Mouse (Mus musculus): Measurements from ENCODE around the gene Prdm15. TPM values are rescaled to one million over a fixed set of nuclear protein-coding genes. Genes with fewer than 3 reads are reported as not detected.

The Prdm15 gene
- polyA plus RNA-seq, 1 experiment = 5.4 TPM

DNA sequence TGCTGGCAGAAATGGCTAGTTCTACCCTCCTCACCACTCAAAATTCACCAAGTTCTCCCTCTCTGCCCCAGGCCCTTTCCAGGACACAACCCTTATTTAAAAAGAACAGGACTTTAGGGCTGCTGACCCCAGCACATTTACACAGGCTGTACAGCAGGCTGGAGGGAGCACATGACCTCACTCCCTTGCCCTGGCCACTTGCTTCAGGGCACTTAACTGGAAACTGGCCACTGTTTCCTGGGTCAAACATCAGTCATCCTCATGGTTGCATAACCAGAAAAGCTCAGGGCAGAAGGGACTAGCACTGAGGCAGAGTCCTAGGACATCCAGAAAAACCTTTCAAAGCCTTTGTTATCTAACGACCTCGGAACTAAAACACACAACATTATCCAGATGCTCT, 93.4 kb downstream of the Prdm15 start:
- TF ChIP-seq POLR2AphosphoS2 (IDR thresholded peaks at IDR 0.05; ENCODE audit: insufficient read length, low read depth) = no peak
- TF ChIP-seq MAX (IDR thresholded peaks at IDR 0.05; ENCODE audit: low read depth) = no peak
- no peak for TF ChIP-seq MYOD1 (IDR thresholded peaks at IDR 0.05; ENCODE audit: control insufficient read depth in 1 of 3, insufficient read length in 2 of 3, low read depth in 2 of 3)
- TF ChIP-seq USF1 (IDR thresholded peaks at IDR 0.05; ENCODE audit: low read depth) = no peak
- TF ChIP-seq CEBPB (IDR thresholded peaks at IDR 0.05; ENCODE audit: insufficient read depth, poor library complexity, severe bottlenecking) = no peak
- no peak for TF ChIP-seq TCF3 (IDR thresholded peaks at IDR 0.05; ENCODE audit: insufficient read length, low read depth)
- Histone ChIP-seq H3K4me2 (ENCODE audit: low read depth) (no peak overlapping the region), H3ac (ENCODE audit: control insufficient read depth, insufficient read length) (no peak overlapping the region), H3K27me3 (ENCODE audit: control insufficient read depth, insufficient read depth, insufficient read length) (no peaks in the 10 kb centered on the region), H3K4me3 (no peak overlapping the region), H3K79me2 (ENCODE audit: control insufficient read depth, insufficient read depth) (no peaks in the 10 kb centered on the region), H3K36me3 (ENCODE audit: control insufficient read depth, insufficient read depth) (no peaks in the 10 kb centered on the region)

DNA sequence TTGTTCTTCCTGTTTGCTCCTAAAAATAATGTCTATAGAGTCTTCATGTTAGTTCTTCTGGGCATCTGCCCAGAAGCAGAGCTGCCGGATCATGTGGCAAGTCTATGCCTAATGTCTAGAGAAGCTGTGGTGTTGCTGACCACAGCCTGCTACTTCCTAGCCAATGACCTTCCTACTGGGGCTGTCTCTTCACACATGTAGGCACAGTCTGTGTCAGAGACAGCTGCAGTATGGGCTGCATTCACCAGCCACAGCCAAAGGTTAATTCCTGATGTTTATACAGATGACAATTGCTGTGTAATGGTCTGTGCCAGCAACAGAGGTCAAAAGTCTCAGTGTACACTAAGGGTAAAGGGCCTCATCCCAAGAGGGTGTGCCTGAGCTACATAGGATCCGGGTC, 95.2 kb downstream of the Prdm15 start:
- Histone ChIP-seq H3K4me3 (no peak overlapping the region), H3K4me2 (ENCODE audit: low read depth) (peak overlapping the region; percentile 25), H3K27me3 (ENCODE audit: control insufficient read depth, insufficient read depth, insufficient read length) (no peaks in the 10 kb centered on the region), H3ac (ENCODE audit: control insufficient read depth, insufficient read length) (no peak overlapping the region), H3K79me2 (ENCODE audit: control insufficient read depth, insufficient read depth) (no peaks in the 10 kb centered on the region), H3K36me3 (ENCODE audit: control insufficient read depth, insufficient read depth) (no peaks in the 10 kb centered on the region)
- TF ChIP-seq CEBPB (IDR thresholded peaks at IDR 0.05; ENCODE audit: insufficient read depth, poor library complexity, severe bottlenecking) (no peak), REST (IDR thresholded peaks at IDR 0.05; ENCODE audit: insufficient read depth, insufficient read length) (no peak), POLR2A (IDR thresholded peaks at IDR 0.05; ENCODE audit: insufficient read length, low read depth) (no peak), MAX (IDR thresholded peaks at IDR 0.05; ENCODE audit: low read depth) (no peak), MYOD1 (IDR thresholded peaks at IDR 0.05; ENCODE audit: control insufficient read depth in 1 of 3, insufficient read length in 2 of 3, low read depth in 2 of 3) (peak in 2 of 3 experiments; percentile 90 to 94), USF1 (IDR thresholded peaks at IDR 0.05; ENCODE audit: low read depth) (peak; percentile 48), TCF3 (IDR thresholded peaks at IDR 0.05; ENCODE audit: insufficient read length, low read depth) (peak; percentile 13), SRF (IDR thresholded peaks at IDR 0.05; ENCODE audit: control insufficient read depth, insufficient read length, low read depth) (no peak), MYOG (IDR thresholded peaks at IDR 0.05; ENCODE audit: control insufficient read depth in 1 of 3, insufficient read depth in 1 of 3, insufficient read length in 2 of 3, low read depth in 2 of 3) (peak; percentile 25 to 81 (median 62)), TCF12 (IDR thresholded peaks at IDR 0.05; ENCODE audit: insufficient read depth, poor library complexity, severe bottlenecking) (peak; percentile 55), POLR2AphosphoS2 (IDR thresholded peaks at IDR 0.05; ENCODE audit: insufficient read length, low read depth) (no peak), E2F4 (IDR thresholded peaks at IDR 0.05; ENCODE audit: insufficient read depth) (no peak)

DNA sequence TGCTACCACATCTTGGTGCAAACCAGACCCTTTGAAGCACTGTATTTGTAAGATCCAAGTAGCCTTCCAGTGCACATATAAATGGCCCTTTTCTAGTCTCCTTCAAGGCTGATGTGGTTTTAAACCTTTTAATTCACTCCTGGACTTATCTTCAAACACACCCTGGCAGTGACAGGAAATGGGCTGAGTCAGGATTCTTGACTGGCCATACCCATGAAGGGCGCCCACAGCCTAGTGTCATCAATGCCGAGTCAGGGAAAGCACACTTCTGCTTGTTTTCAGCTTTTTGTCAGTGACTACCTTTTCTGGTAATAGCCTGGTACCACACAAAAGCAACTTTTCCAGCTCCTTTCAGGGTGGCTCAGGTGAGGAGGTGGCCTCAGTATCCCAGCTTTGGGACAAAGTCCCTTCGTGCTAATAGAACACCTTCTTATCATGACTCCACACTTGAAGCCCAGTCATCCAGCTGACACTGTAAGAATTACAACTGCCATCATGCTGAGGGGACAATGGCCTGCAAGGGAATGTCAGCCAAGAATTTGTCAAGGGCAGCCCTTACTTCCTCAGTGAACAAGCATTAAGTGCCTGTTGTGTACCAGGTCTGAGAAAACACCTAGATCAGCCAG, 99.2 kb downstream of the Prdm15 start:
- Histone ChIP-seq H3K4me2 (ENCODE audit: low read depth) (no peak overlapping the region), H3K27me3 (ENCODE audit: control insufficient read depth, insufficient read depth, insufficient read length) (no peaks in the 10 kb centered on the region), H3K36me3 (ENCODE audit: control insufficient read depth, insufficient read depth) (no peaks in the 10 kb centered on the region), H3K4me3 (no peak overlapping the region), H3K79me2 (ENCODE audit: control insufficient read depth, insufficient read depth) (no peaks in the 10 kb centered on the region), H3ac (ENCODE audit: control insufficient read depth, insufficient read length) (no peak overlapping the region)
- no peak for TF ChIP-seq MAX (IDR thresholded peaks at IDR 0.05; ENCODE audit: low read depth)
- no peak for TF ChIP-seq POLR2A (IDR thresholded peaks at IDR 0.05; ENCODE audit: insufficient read length, low read depth)
- no peak for TF ChIP-seq TCF12 (IDR thresholded peaks at IDR 0.05; ENCODE audit: insufficient read depth, poor library complexity, severe bottlenecking)
- TF ChIP-seq E2F4 (IDR thresholded peaks at IDR 0.05; ENCODE audit: insufficient read depth) = no peak
- TF ChIP-seq MYOG (IDR thresholded peaks at IDR 0.05; ENCODE audit: control insufficient read depth in 1 of 3, insufficient read depth in 1 of 3, insufficient read length in 2 of 3, low read depth in 2 of 3) = no peak

DNA sequence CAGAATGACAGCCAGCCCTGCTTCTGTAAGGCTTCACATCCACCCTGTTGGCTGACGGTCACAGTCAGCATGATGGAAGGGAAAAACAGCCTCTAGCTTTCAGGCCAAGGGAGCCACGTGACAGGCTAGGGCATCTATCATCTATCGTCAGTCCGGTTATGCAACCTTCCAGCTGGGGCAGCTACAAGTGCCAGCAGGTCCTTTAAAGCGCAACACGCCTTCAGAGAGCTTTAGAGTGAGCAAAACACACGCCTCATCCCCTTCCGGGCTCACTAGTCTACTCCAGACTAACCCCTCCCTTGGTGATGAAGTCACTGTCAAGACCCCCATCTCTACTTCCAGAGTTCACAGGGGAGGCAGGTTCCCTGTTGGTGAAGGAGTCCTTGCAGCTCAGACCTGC, 99.8 kb downstream of the Prdm15 start:
- Histone ChIP-seq H3K4me3 (no peak overlapping the region), H3K36me3 (ENCODE audit: control insufficient read depth, insufficient read depth) (no peaks in the 10 kb centered on the region), H3ac (ENCODE audit: control insufficient read depth, insufficient read length) (no peak overlapping the region), H3K4me2 (ENCODE audit: low read depth) (no peak overlapping the region), H3K79me2 (ENCODE audit: control insufficient read depth, insufficient read depth) (no peaks in the 10 kb centered on the region), H3K27me3 (ENCODE audit: control insufficient read depth, insufficient read depth, insufficient read length) (no peaks in the 10 kb centered on the region)
- TF ChIP-seq REST (IDR thresholded peaks at IDR 0.05; ENCODE audit: insufficient read depth, insufficient read length) (no peak), SRF (IDR thresholded peaks at IDR 0.05; ENCODE audit: control insufficient read depth, insufficient read length, low read depth) (no peak), USF1 (IDR thresholded peaks at IDR 0.05; ENCODE audit: low read depth) (peak; percentile 68)

DNA sequence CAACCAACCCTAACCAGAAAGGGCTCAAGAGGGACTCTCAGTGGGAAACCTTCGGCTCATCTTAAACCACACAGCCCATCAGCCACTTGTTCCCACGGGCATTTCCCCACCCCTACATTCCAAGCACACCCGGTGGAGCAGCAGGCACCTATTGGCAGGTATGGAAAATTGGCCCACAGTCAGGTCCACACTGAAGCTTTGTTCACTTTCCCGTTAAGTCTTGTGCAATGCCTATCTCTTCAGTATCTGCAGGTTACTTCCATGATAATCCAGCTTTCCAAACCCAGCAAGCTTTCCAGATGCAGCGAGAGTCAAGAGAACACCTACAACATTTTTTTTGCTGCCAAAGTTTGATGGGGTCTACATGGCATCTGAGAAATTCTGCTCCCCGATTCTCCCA, 103.2 kb downstream of the Prdm15 start:
- Histone ChIP-seq H3K4me2 (ENCODE audit: low read depth) (no peak overlapping the region), H3K27me3 (ENCODE audit: control insufficient read depth, insufficient read depth, insufficient read length) (no peaks in the 10 kb centered on the region), H3K4me3 (no peak overlapping the region), H3K79me2 (ENCODE audit: control insufficient read depth, insufficient read depth) (no peaks in the 10 kb centered on the region), H3K36me3 (ENCODE audit: control insufficient read depth, insufficient read depth) (no peaks in the 10 kb centered on the region), H3ac (ENCODE audit: control insufficient read depth, insufficient read length) (no peak overlapping the region)
- no peak for TF ChIP-seq SRF (IDR thresholded peaks at IDR 0.05; ENCODE audit: control insufficient read depth, insufficient read length, low read depth)
- no peak for TF ChIP-seq MYOD1 (IDR thresholded peaks at IDR 0.05; ENCODE audit: control insufficient read depth in 1 of 3, insufficient read length in 2 of 3, low read depth in 2 of 3)
- no peak for TF ChIP-seq MAX (IDR thresholded peaks at IDR 0.05; ENCODE audit: low read depth)
- no peak for TF ChIP-seq E2F4 (IDR thresholded peaks at IDR 0.05; ENCODE audit: insufficient read depth)
- TF ChIP-seq POLR2AphosphoS2 (IDR thresholded peaks at IDR 0.05; ENCODE audit: insufficient read length, low read depth) = no peak
- TF ChIP-seq CEBPB (IDR thresholded peaks at IDR 0.05; ENCODE audit: insufficient read depth, poor library complexity, severe bottlenecking) = no peak
- TF ChIP-seq MYOG (IDR thresholded peaks at IDR 0.05; ENCODE audit: control insufficient read depth in 1 of 3, insufficient read depth in 1 of 3, insufficient read length in 2 of 3, low read depth in 2 of 3) = no peak
- TF ChIP-seq USF1 (IDR thresholded peaks at IDR 0.05; ENCODE audit: low read depth) = no peak
- no peak for TF ChIP-seq REST (IDR thresholded peaks at IDR 0.05; ENCODE audit: insufficient read depth, insufficient read length)
- no peak for TF ChIP-seq TCF3 (IDR thresholded peaks at IDR 0.05; ENCODE audit: insufficient read length, low read depth)
- no peak for TF ChIP-seq POLR2A (IDR thresholded peaks at IDR 0.05; ENCODE audit: insufficient read length, low read depth)

Other genes starting within 250 kb of the Prdm15 start
- gene Tmprss2, start 240.7 kb downstream of the Prdm15 start, polyA plus RNA-seq (2012; fragmentation: generic; extraction: Trizol) = 0.05 TPM
- gene Ripk4, start 88.1 kb downstream of the Prdm15 start, polyA plus RNA-seq (2012; fragmentation: generic; extraction: Trizol) = not detected
- gene C2cd2, start 110.7 kb upstream of the Prdm15 start, polyA plus RNA-seq (2012; fragmentation: generic; extraction: Trizol) = 4.9 TPM
- gene Zbtb21, start 110.8 kb upstream of the Prdm15 start, polyA plus RNA-seq (2012; fragmentation: generic; extraction: Trizol) = 13.9 TPM
- gene B230307C23Rik, start 145.5 kb upstream of the Prdm15 start, polyA plus RNA-seq (2012; fragmentation: generic; extraction: Trizol) = 3.0 TPM
- gene A630089N07Rik, start 230.6 kb upstream of the Prdm15 start, polyA plus RNA-seq (2012; fragmentation: generic; extraction: Trizol) = 0.50 TPM